Mouse (Mus musculus) limb, embryonic 10.5 days (tissue): ENCODE results near the gene Cacna1c. TPM values are rescaled to one million over a fixed set of nuclear protein-coding genes. Genes with fewer than 3 reads are reported as not detected.

Experiments used
- DNase-seq: peaks from one replicate; pipeline ENCODE4 v3.0.0-alpha.2; 2017; ENCODE audit warnings: low spot score
- H3K27ac ChIP-seq: fragments of 300-500 bp; sonication (generic); 2 replicates; pipeline ENCODE4 v1.5.1; 2016; ENCODE audit warnings: mild to moderate bottlenecking
- H3K27me3 ChIP-seq: fragments of 300-500 bp; sonication (generic); 2 replicates; pipeline ENCODE4 v1.6.1; 2016; ENCODE audit warnings: low read depth, mild to moderate bottlenecking; ENCODE audit not compliant: poor library complexity, severe bottlenecking
- H3K36me3 ChIP-seq: fragments of 300-500 bp; sonication (generic); 2 replicates; pipeline ENCODE4 v1.6.1; 2016; ENCODE audit warnings: mild to moderate bottlenecking, moderate library complexity
- H3K4me1 ChIP-seq: fragments of 300-500 bp; sonication (generic); 2 replicates; pipeline ENCODE4 v1.6.1; 2016
- H3K4me3 ChIP-seq: fragments of 300-500 bp; sonication (generic); 2 replicates; pipeline ENCODE4 v1.5.1; 2016; ENCODE audit warnings: mild to moderate bottlenecking, moderate library complexity
- H3K9me3 ChIP-seq: fragments of 300-500 bp; sonication (generic); replicated peaks from 2 replicates; pipeline ENCODE4 v1.6.1; 2016; ENCODE audit warnings: mild to moderate bottlenecking
- WGBS: fragments of 180-500 bp; shearing (Covaris S2); methylation state at CpG from one replicate; pipeline ENCODE4 v1.1.7; 2016; 5-methylcytosine and 5-hydroxymethylcytosine counted together
- polyA plus RNA-seq: library from polyadenylated mRNA; unstranded; fragments of >200 nt; fragmentation: Nextera tagmentation; extraction: Ambion mirVana; gene quantifications from 2 replicates; pipeline ENCODE4 v1.2.1, GENCODE M21; 2016

The Cacna1c gene
- polyA plus RNA-seq, 1 experiment from 2014 or later: 10.2 TPM

DNA sequence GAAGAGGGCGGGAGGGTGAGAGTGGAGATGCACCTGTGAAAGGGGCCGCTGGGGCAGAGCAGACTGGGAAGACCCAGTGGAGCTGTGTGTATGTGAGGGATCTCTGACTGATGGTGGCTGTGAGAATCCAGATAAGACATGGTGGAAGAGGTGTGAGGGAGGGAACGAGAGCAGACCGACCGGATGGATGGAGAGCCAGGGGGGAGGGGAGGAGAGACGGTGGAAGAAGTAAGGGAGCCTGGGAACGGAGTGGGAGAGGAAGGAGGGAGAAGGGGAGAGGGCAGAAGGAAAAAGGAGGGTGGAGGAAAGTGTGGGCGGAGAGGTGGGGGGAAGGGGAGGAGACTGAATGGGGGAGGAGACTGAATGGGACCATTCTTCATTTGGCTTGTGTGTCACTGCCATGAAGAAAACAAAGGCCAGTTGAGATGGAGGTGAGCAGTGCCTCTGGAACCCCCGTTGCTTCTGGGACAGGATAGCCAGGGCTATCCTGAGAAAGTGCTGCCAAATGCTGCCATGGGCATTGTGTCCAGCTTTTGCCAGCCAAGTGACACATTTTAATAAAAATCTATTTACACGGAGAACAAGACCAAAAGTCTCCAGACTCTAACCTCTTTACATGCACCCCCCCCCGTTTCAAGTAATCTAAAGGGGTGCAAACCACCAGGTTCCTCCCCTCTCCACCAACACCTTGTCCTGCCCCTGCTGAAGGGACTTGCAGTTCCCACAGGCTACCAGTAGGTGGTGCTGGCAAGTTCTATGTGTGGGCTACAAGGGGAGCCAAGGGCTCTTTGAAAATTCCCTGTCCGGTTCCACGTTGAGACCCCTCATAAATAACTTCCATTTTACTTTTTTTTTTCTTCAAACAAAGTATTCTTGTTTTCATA, 273.6 kb downstream of the Cacna1c start:
- Histone ChIP-seq H3K9me3 (no peaks in the 10 kb centered on the region), H3K27me3 (no peaks in the 10 kb centered on the region), H3K36me3 (no peaks in the 10 kb centered on the region), H3K4me3 (no peak overlapping the region), H3K4me1 (peaks cover 65% of the 10 kb centered on the region), H3K27ac (peak overlapping the region; percentile 36; the same call in 1 of the 2 replicates)
- peak; percentile 87 for DNase-seq
- 25% methylated on average over 13 of the region's 13 CpGs for WGBS

DNA sequence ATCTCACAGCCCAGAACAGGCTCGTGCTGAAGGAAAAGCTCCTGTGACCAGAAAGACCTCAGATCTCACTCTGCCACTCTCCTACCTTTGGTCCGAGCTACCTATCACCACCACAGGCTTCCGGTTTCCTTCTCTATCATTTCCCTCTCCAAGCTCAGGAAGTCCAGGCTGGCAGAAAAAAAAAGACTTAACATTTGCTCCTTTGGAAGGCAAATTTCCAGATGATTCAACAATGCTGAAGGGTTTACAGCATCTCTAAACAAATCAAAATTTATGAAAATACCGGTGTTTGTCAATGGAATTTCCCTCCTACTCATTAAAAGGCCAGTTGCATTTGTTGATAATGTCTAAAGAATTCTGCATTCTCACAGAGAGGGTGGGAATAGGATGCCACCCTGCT, 288.0 kb downstream of the Cacna1c start:
- peak overlapping the region; percentile 74; the same call in 1 of the 2 replicates for H3K27ac ChIP-seq
- peaks cover 51% of the 10 kb centered on the region for H3K4me1 ChIP-seq
- no peaks in the 10 kb centered on the region for H3K27me3 ChIP-seq
- no peak overlapping the region for H3K4me3 ChIP-seq
- no peaks in the 10 kb centered on the region for H3K36me3 ChIP-seq
- no peak for DNase-seq
- WGBS: 72% methylated on average over 4 of the region's 4 CpGs
- no peaks in the 10 kb centered on the region for H3K9me3 ChIP-seq

DNA sequence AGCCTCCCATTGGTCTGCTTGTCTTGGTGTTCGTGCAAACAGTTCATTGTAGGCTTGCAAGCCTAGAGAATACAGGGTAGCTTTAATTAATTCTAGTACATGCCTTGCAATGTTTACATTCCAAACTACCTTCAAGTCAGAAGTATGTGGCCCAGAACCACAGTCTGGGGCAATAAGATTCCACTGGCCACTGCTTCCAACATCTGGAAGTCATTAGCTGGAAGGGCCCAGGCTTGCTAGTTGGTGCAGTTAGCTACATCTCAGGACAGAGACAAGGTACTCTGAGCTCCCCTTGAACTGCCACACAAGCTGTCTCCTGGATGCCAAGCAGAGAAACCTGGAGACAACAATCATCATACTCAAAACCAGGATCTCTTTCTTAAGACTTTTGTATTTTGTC, 288.5 kb downstream of the Cacna1c start:
- no peaks in the 10 kb centered on the region for H3K27me3 ChIP-seq
- peak; percentile 56 for DNase-seq
- no peaks in the 10 kb centered on the region for H3K9me3 ChIP-seq
- peak overlapping the region; percentile 74; the same call in 1 of the 2 replicates for H3K27ac ChIP-seq
- no peak overlapping the region for H3K4me3 ChIP-seq
- H3K36me3 ChIP-seq: no peaks in the 10 kb centered on the region
- H3K4me1 ChIP-seq: peaks cover 51% of the 10 kb centered on the region
- WGBS: 0% methylated on average over 1 of the region's 1 CpGs

DNA sequence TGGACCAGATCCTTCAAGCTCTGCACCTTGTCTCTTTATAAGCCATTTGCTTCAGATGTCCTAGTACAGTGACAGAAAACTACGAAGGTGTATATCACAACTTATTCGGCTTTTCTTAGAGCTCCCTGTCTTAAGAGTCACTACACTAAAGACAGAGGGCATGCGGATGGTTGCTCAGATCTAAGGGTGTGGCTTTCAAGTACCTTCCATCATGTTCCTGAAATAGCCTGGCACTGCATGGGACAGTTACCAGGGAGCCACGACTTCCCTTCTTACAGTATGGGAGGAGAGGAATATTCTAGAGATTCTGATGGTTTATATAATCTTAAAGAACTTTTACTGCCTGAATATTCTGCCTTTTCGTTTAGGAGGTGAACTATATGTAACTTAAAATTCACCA, 289.3 kb downstream of the Cacna1c start:
- Histone ChIP-seq H3K4me3 (no peak overlapping the region), H3K27ac (no peak overlapping the region), H3K9me3 (no peaks in the 10 kb centered on the region), H3K36me3 (no peaks in the 10 kb centered on the region), H3K27me3 (no peaks in the 10 kb centered on the region), H3K4me1 (peaks cover 48% of the 10 kb centered on the region)
- DNase-seq: no peak
- 92% methylated on average over 5 of the region's 5 CpGs for WGBS

DNA sequence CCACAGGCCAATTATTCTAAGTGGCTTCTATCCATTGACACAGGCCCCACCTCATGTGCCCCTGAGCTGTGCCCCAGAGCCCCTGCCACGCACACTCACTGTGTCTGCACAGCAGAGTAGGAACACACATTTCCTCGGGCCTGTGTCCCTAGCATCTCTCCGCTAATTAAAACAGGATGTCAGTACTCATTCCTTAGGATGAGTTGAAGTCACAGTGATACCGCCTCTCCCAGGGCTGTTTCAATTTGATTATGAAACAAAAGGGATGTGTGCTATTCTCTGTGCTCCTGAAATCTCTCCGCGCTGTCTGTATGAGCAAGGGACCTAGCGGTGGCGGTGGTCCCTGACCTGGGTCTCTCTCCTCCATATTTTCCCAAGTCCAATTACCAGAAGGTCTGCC, 296.5 kb downstream of the Cacna1c start:
- DNase-seq: no peak
- peaks cover 27% of the 10 kb centered on the region for H3K4me1 ChIP-seq
- WGBS: 66% methylated on average over 8 of the region's 8 CpGs

DNA sequence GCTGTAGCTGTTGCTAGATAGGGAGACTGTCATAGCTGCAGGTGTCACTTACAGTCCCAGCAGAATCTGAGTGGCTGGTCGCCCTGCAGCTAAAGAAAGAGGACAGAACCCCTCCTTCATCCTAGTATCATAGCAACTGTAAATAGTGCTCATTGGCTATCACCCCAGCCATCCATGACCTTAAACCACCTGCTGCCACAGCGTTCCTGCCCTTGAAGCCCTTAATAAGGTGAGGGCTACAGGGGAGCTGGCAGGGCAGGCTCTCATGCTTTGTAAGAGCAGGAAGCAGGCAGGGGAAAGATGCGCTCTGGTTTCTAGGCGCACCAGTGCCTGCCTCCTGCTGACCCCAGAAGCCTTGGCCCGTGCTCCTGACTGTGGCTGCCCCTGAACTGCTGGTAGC, 299.1 kb downstream of the Cacna1c start:
- Histone ChIP-seq H3K27ac (no peak overlapping the region), H3K27me3 (no peaks in the 10 kb centered on the region), H3K4me3 (no peak overlapping the region), H3K4me1 (peaks cover 11% of the 10 kb centered on the region), H3K36me3 (no peaks in the 10 kb centered on the region), H3K9me3 (no peaks in the 10 kb centered on the region)
- no peak for DNase-seq
- 55% methylated on average over 5 of the region's 5 CpGs for WGBS

More for the DNA sequence above, 296.5 kb downstream of the Cacna1c start:
- Histone ChIP-seq H3K36me3 (no peaks in the 10 kb centered on the region), H3K27ac (no peak overlapping the region), H3K9me3 (no peaks in the 10 kb centered on the region), H3K4me3 (no peak overlapping the region), H3K27me3 (no peaks in the 10 kb centered on the region)

DNA sequence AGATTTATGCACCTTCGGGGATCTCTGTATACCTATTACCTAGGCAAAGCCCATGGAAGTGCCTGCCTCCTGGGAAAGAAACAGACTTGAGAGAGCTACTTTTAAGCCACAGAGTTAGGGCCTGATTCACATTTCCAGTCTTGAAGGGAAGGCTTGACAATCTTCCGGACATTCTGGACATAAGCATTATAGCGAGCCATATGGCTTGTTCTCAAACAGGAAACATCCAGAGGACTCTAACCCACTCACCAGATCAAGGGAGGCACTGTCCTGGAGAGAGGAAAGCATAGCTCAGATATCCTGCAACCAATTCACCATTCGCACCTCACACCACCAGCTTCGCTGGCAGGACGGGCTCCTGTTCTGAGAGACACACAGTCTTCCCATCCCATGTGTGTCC, 302.2 kb downstream of the Cacna1c start:
- Histone ChIP-seq H3K4me3 (no peak overlapping the region), H3K4me1 (peaks cover under 1% of the 10 kb centered on the region; the same call in 1 of the 2 replicates), H3K9me3 (no peaks in the 10 kb centered on the region), H3K36me3 (no peaks in the 10 kb centered on the region), H3K27me3 (no peaks in the 10 kb centered on the region), H3K27ac (no peak overlapping the region)
- WGBS: 91% methylated on average over 6 of the region's 6 CpGs
- no peak for DNase-seq

DNA sequence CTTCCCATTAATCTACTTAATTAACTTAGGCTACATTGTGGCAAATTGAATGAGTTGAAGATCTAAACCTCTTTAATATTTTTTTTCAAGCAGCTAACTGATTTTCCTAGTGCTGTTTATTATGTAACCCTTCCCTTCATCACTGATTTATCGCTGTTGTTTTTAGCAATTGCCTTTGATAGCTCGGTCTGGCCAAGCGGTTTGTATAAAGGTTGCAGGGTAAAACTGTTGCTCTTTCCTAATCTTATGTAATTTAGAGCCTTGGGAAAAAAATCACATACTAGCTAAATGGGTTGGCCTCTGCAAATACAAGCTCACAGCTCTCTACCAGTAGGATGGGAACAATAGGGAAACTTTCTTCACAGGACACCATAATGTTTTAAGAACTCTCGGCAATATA, 306.8 kb downstream of the Cacna1c start:
- no peaks in the 10 kb centered on the region for H3K36me3 ChIP-seq
- no peaks in the 10 kb centered on the region for H3K9me3 ChIP-seq
- H3K27ac ChIP-seq: no peak overlapping the region
- H3K4me1 ChIP-seq: peaks cover 9% of the 10 kb centered on the region
- WGBS: 86% methylated on average over 4 of the region's 4 CpGs
- no peak for DNase-seq
- no peaks in the 10 kb centered on the region for H3K27me3 ChIP-seq
- H3K4me3 ChIP-seq: no peak overlapping the region

DNA sequence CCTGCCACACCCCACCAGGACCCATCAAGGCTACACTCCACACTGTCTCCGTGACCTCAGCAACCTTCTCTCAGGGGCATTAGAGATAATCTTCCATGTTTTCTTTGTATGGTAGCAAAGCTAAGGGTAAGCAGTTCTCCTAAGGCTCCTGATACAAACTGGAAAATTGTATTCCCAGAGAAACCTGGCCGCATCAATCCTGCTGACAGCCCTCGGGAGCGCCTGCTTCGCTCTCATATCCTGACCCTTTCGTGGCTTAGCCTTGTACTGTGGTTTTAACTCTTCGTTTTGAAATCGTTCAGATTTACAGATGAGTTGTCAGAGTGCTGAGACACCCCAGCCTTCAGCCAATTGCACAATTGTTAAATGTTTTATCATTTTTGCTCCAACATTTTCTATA, 309.2 kb downstream of the Cacna1c start:
- H3K4me1 ChIP-seq: peaks cover 16% of the 10 kb centered on the region
- no peak overlapping the region for H3K4me3 ChIP-seq
- H3K36me3 ChIP-seq: no peaks in the 10 kb centered on the region
- no peaks in the 10 kb centered on the region for H3K9me3 ChIP-seq
- DNase-seq: no peak
- H3K27ac ChIP-seq: no peak overlapping the region
- 80% methylated on average over 8 of the region's 8 CpGs for WGBS
- no peaks in the 10 kb centered on the region for H3K27me3 ChIP-seq

DNA sequence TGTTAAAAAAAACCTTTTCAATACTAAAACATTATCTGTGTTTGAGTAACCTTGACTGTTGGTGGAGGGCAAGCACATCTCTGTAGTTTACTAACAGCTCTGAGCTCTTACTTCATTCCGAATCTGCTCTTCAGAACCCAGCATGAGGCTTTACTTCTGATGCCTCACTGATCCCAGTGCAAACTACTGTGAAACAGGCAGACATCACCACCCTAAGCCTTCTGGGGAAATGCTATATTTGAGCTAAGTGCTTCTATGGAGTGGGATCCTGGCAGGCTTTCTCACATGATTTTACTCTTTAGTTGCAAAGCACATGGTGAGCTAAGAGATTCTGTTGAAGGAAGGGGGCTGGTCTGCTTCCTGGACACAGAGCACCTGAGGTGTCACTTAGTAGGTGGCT, 311.3 kb downstream of the Cacna1c start:
- Histone ChIP-seq H3K9me3 (no peaks in the 10 kb centered on the region), H3K36me3 (no peaks in the 10 kb centered on the region), H3K27me3 (no peaks in the 10 kb centered on the region), H3K27ac (no peak overlapping the region), H3K4me3 (no peak overlapping the region), H3K4me1 (peaks cover 16% of the 10 kb centered on the region)
- 73% methylated on average over 1 of the region's 1 CpGs for WGBS
- DNase-seq: no peak

DNA sequence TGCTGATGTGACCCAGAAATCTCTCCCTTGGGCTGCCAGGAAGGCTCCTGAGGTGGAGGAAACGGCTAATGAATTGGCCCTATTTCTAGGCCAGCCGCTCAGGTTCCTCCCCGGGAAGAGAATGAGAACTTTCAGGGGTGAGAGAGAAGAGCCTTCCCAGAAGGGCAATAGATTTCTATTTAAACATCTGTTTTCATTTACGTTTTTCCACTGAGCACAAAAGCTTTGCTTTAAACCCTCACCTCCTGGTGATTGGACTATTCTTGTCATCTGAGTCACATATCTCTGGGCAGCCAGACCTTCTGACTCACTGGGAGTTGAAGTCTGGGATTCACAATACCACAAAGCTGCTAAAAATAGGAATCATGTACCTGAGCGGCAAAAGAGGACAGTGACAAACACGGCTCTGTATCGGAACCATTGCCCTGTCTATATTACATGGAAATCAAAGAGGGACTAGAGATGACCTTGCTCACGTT, 312.1 kb downstream of the Cacna1c start:
- no peaks in the 10 kb centered on the region for H3K9me3 ChIP-seq
- DNase-seq: no peak
- peaks cover 16% of the 10 kb centered on the region for H3K4me1 ChIP-seq
- no peaks in the 10 kb centered on the region for H3K36me3 ChIP-seq
- H3K4me3 ChIP-seq: no peak overlapping the region
- 53% methylated on average over 8 of the region's 8 CpGs for WGBS
- no peak overlapping the region for H3K27ac ChIP-seq
- H3K27me3 ChIP-seq: no peaks in the 10 kb centered on the region

DNA sequence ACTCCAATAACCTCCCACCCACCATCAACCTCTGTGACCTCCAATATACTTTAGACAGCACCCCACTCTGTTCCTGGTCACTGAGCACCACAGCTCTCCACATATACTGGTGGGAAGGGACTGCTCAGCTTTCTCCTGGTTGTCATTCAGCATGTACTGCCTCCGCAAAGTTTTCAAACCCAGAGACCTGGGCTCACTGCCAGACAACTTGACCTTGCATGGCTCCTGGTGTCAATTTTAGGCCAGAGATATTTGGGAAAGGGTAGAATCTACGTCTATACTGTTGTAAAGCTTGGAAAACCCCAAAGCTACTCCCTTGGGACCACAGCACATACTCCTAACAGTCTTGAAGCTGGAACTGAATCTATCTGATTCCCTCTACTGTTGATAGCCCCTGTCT, 320.0 kb downstream of the Cacna1c start:
- no peaks in the 10 kb centered on the region for H3K4me1 ChIP-seq
- 85% methylated on average over 2 of the region's 2 CpGs for WGBS
- H3K4me3 ChIP-seq: no peak overlapping the region
- no peak for DNase-seq
- no peaks in the 10 kb centered on the region for H3K9me3 ChIP-seq
- no peak overlapping the region for H3K27ac ChIP-seq
- H3K27me3 ChIP-seq: no peaks in the 10 kb centered on the region
- no peaks in the 10 kb centered on the region for H3K36me3 ChIP-seq

DNA sequence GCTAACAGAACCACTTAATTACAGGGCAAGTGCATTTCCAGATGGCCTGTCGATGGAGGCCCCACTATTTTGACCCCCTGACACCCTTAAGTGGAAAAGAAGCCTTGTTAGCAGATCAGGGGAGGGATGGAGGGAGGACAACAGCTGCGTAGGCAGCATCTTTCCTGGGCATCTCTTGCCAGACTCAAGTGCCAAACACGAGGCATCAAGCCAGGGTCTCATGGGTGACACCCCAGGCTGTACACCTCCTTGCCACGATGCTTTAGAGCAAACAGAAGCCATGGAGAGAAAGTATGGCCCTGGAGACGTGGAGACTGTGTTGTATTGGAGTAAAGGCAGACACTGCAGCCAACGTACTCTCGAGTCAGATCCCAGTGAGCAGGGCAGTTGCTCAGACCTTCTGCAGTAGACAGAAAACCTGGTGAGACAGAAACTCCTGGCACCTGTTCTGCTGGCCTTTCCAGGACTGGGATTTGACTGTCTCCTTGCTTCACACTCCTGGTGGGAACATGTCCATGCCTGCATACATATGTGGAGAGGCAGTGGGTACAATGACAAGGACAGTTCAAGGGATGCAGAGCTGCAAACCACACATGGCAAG, 325.9 kb downstream of the Cacna1c start:
- Histone ChIP-seq H3K4me1 (peaks cover 29% of the 10 kb centered on the region), H3K27ac (no peak overlapping the region), H3K4me3 (no peak overlapping the region), H3K27me3 (no peaks in the 10 kb centered on the region), H3K9me3 (no peaks in the 10 kb centered on the region), H3K36me3 (no peaks in the 10 kb centered on the region)
- DNase-seq: no peak
- 67% methylated on average over 7 of the region's 7 CpGs for WGBS
